Mouse (Mus musculus) kidney, adult 18-20 months (tissue): ENCODE results near the gene Tmem52.

Source experiments
- DNase-seq: peaks from one replicate; pipeline ENCODE4 v3.0.0; 2021

Tmem52 gene

DNA sequence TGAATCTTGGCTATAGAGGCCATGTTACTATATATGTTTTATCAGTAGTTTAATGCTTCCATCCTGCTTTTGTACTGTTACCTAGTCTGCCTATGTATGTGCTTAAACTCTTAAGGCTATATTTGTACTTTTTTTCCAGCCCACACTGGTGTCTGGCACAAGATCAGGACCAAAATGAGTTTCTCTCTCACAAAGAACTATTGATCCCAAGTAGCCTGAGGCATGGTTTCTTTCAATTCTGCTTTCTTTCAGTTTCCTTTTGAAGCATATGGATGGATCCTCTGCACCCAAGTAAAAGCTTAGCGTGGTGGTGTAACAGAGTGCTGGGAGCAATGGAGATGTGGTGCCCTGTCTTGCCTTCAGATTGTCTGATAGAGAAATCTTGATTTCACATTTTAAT is 42.1 kb downstream of the Tmem52 start:
- DNase-seq = no peak

DNA sequence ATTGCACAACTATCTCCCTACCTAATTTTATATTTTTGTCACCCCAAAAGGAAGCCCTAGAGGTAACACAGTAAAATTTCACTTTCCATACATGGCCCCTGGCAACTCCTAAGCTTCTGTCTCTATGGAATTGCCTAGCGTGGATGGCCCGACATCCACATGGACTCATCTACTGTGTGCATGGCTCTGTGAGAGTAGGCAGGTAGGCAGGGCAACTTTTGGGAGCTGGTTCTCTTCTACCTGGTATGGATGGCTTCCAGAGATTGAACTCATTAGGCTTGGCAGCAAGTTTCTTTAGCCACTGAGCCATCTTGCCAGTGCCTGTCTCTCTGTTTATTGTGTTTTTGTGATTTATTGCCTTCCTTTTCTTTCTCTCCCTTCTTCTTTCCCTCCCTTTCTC is 45.9 kb downstream of the Tmem52 start:
- DNase-seq = no peak

DNA sequence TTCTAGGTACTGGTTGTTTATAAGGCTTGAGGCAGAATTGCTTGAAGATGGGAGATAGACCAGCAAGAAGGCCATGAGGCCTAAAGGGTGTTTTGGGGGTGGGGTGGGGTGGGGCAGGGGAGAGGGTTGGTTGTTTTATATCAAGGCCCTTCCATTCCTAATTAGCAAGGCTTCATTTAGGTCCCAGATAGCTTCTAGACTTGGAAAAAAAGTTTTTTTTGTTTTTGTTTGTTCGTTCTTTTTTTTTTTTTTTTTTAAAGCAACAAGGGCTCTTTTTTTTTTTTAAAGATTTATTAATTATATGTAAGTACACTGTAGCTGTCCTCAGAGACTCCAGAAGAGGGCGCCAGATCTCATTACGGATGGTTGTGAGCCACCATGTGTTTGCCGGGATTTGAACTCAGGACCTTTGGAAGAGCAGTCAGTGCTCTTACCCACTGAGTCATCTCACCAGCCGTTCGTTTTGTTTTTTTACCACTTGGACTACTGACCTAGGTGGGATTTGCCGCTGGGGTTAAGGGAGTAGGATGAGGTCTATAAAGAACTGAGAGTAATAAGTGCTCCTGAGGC is 49.1 kb downstream of the Tmem52 start:
- DNase-seq = no peak
